Mouse (Mus musculus): Measurements from ENCODE around the gene Itga9. TPM values are rescaled to one million over a fixed set of nuclear protein-coding genes. Genes with fewer than 3 reads are reported as not detected.

The Itga9 gene
- polyA plus RNA-seq, 1 experiment from 2014 or later = 6.3 TPM

- Histone ChIP-seq H3K27me3 (ENCODE audit: control insufficient read depth, insufficient read depth, low read length) (no peaks in the 10 kb centered on the region), H3K36me3 (ENCODE audit: control insufficient read depth, insufficient read depth, low read length) (no peaks in the 10 kb centered on the region), H3K27ac (ENCODE audit: low read depth, low read length) (no peak overlapping the region), H3K4me1 (replicated peaks; ENCODE audit: control insufficient read depth, insufficient read depth, low read length) (no peaks in the 10 kb centered on the region), H3K9me3 (ENCODE audit: control insufficient read depth, low read length) (no peaks in the 10 kb centered on the region), H3K4me3 (ENCODE audit: low read depth, low read length) (no peak overlapping the region), H3K4me2 (ENCODE audit: low read depth, low read length, severe bottlenecking) (no peak overlapping the region), H3K9ac (ENCODE audit: low read length) (no peak overlapping the region)
- no peak for DNase-seq (ENCODE audit: low spot score)
- WGBS = 92% methylated on average over 10 of the region's 10 CpGs
- ATAC-seq (replicated peaks; ENCODE audit: low FRiP score) = no peak
Measured at GRCm38 (mm10) chr9:118662476-118662875, 56.0 kb downstream of the Itga9 start.

DNA sequence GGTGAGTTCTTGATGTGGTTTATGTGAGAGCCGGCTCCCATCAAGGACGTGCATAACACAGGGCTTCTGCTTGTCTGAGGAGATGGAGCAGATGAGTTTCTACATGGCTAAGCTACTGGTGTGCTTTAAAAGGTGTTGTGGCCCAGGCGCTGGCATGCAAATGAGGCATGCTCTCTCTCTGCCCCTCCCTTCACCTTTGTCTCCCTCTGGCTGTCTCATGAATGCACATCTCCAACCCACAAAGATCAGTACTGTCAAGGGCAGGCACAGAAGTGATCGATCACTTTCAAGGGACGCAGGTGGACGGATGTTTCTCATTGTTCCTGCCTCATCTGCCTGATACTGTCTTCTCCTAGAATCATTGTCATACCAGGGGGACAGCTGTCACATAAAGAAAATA, 57.4 kb downstream of the Itga9 start:
- DNase-seq (ENCODE audit: low spot score) = no peak
- Histone ChIP-seq H3K27ac (ENCODE audit: low read depth, low read length) (no peak overlapping the region), H3K4me3 (ENCODE audit: low read depth, low read length) (no peak overlapping the region), H3K9me3 (ENCODE audit: control insufficient read depth, low read length) (no peaks in the 10 kb centered on the region), H3K4me1 (replicated peaks; ENCODE audit: control insufficient read depth, insufficient read depth, low read length) (no peaks in the 10 kb centered on the region), H3K9ac (ENCODE audit: low read length) (no peak overlapping the region), H3K4me2 (ENCODE audit: low read depth, low read length, severe bottlenecking) (no peak overlapping the region), H3K36me3 (ENCODE audit: control insufficient read depth, insufficient read depth, low read length) (no peaks in the 10 kb centered on the region), H3K27me3 (ENCODE audit: control insufficient read depth, insufficient read depth, low read length) (no peaks in the 10 kb centered on the region)
- no peak for ATAC-seq (replicated peaks; ENCODE audit: low FRiP score)
- WGBS = 76% methylated on average over 6 of the region's 6 CpGs

DNA sequence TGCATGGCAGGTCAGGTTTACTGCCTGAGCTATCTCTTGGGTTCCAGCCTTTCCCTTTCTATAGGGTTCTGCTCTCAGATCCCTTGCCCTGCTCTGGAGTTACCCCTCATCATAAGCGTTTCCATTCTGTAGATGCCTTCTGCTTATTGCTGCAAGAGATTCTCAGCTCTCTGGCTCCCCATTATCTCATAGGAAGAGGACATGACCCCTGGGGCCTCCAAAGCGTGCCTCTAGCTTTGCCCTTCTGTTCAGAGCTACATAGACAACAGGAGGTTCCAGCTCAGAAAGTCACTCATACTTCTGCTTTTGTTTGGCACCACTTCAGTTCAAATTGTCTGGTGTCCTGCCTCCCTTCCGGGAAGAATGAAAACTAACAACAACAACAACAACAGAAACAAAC, 59.6 kb downstream of the Itga9 start:
- H3K9ac ChIP-seq (ENCODE audit: low read length) = no peak overlapping the region
- H3K4me1 ChIP-seq (replicated peaks; ENCODE audit: control insufficient read depth, insufficient read depth, low read length) = no peaks in the 10 kb centered on the region
- no peaks in the 10 kb centered on the region for H3K9me3 ChIP-seq (ENCODE audit: control insufficient read depth, low read length)
- DNase-seq (ENCODE audit: low spot score) (no peak), ATAC-seq (replicated peaks; ENCODE audit: low FRiP score) (no peak)
- H3K27me3 ChIP-seq (ENCODE audit: control insufficient read depth, insufficient read depth, low read length) = no peaks in the 10 kb centered on the region
- no peak overlapping the region for H3K27ac ChIP-seq (ENCODE audit: low read depth, low read length)
- no peak overlapping the region for H3K4me3 ChIP-seq (ENCODE audit: low read depth, low read length)
- 74% methylated on average over 3 of the region's 3 CpGs for WGBS
- no peak overlapping the region for H3K4me2 ChIP-seq (ENCODE audit: low read depth, low read length, severe bottlenecking)
- no peaks in the 10 kb centered on the region for H3K36me3 ChIP-seq (ENCODE audit: control insufficient read depth, insufficient read depth, low read length)

GRCm38 (mm10) chr9:118669696-118670095, 63.2 kb downstream of the Itga9 start:
- no peaks in the 10 kb centered on the region for H3K4me1 ChIP-seq (replicated peaks; ENCODE audit: control insufficient read depth, insufficient read depth, low read length)
- H3K4me3 ChIP-seq (ENCODE audit: low read depth, low read length) = no peak overlapping the region
- no peaks in the 10 kb centered on the region for H3K36me3 ChIP-seq (ENCODE audit: control insufficient read depth, insufficient read depth, low read length)
- no peaks in the 10 kb centered on the region for H3K27me3 ChIP-seq (ENCODE audit: control insufficient read depth, insufficient read depth, low read length)
- H3K9ac ChIP-seq (ENCODE audit: low read length) = no peak overlapping the region
- no peak for ATAC-seq (replicated peaks; ENCODE audit: low FRiP score)
- H3K4me2 ChIP-seq (ENCODE audit: low read depth, low read length, severe bottlenecking) = no peak overlapping the region
- H3K27ac ChIP-seq (ENCODE audit: low read depth, low read length) = no peak overlapping the region
- DNase-seq (ENCODE audit: low spot score) = no peak
- H3K9me3 ChIP-seq (ENCODE audit: control insufficient read depth, low read length) = no peaks in the 10 kb centered on the region
- WGBS = 73% methylated on average over 3 of the region's 3 CpGs

GRCm38 (mm10) chr9:118674277-118674676, 67.8 kb downstream of the Itga9 start:
- ATAC-seq (replicated peaks; ENCODE audit: low FRiP score) (no peak), DNase-seq (ENCODE audit: low spot score) (no peak)
- Histone ChIP-seq H3K4me1 (replicated peaks; ENCODE audit: control insufficient read depth, insufficient read depth, low read length) (peaks cover 7% of the 10 kb centered on the region; the same call in 1 of the 2 replicates), H3K9ac (ENCODE audit: low read length) (no peak overlapping the region), H3K27me3 (ENCODE audit: control insufficient read depth, insufficient read depth, low read length) (no peaks in the 10 kb centered on the region), H3K9me3 (ENCODE audit: control insufficient read depth, low read length) (no peaks in the 10 kb centered on the region), H3K27ac (ENCODE audit: low read depth, low read length) (no peak overlapping the region), H3K36me3 (ENCODE audit: control insufficient read depth, insufficient read depth, low read length) (no peaks in the 10 kb centered on the region), H3K4me3 (ENCODE audit: low read depth, low read length) (no peak overlapping the region), H3K4me2 (ENCODE audit: low read depth, low read length, severe bottlenecking) (no peak overlapping the region)
- WGBS = 89% methylated on average over 12 of the region's 12 CpGs

DNA sequence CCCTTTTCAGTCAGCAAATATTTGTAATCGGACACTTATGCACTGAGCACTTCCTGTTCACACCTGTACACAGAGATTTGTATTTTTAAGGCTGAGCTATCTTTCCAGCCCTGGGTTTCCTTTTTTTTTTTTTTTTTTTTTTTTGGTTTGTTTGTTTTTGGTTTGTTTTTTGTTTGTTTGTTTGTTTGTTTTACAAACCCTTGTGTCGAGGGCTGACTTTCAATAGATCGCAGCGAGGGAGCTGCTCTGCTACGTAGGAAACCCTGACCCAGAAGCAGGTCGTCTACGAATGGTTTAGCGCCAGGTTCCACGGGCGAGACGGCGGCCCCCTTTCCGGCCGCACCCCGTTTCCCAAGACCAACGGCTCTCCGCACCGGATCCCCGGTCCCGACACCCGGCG, 68.3 kb downstream of the Itga9 start:
- no peak overlapping the region for H3K27ac ChIP-seq (ENCODE audit: low read depth, low read length)
- 93% methylated on average over 22 of the region's 22 CpGs for WGBS
- H3K4me3 ChIP-seq (ENCODE audit: low read depth, low read length) = no peak overlapping the region
- DNase-seq (ENCODE audit: low spot score) (no peak), ATAC-seq (replicated peaks; ENCODE audit: low FRiP score) (no peak)
- no peaks in the 10 kb centered on the region for H3K9me3 ChIP-seq (ENCODE audit: control insufficient read depth, low read length)
- H3K9ac ChIP-seq (ENCODE audit: low read length) = no peak overlapping the region
- peaks cover 7% of the 10 kb centered on the region; the same call in 1 of the 2 replicates for H3K4me1 ChIP-seq (replicated peaks; ENCODE audit: control insufficient read depth, insufficient read depth, low read length)
- H3K27me3 ChIP-seq (ENCODE audit: control insufficient read depth, insufficient read depth, low read length) = no peaks in the 10 kb centered on the region
- H3K4me2 ChIP-seq (ENCODE audit: low read depth, low read length, severe bottlenecking) = no peak overlapping the region
- H3K36me3 ChIP-seq (ENCODE audit: control insufficient read depth, insufficient read depth, low read length) = no peaks in the 10 kb centered on the region

DNA sequence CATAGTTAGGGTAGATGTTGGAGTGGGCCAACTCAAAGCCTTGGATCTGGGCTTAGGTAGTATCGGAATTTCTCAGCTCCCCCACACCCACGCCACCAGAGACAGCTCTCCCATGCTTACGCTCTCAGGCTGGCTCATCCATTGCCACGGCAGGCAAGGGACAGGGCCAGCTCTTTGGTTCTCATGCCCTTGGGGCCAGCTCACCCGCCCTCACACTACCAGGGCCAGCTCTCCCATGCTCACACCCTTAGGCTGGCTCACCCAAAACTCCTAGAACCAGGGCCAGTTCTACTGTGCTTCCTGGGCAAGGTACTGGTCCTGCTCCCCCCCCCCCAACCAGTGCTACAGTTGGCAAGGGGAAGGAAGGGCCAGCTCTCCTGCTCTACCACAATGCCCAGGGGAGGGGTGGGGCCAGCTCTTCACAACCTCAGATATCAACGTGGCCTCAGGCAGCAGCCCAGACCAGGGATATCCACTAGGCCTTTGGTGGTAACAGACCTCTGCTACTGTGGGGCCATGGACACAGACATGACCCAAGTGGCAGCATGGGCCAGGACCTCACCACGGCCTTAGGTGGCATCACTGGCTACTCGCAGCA, 69.2 kb downstream of the Itga9 start:
- H3K27ac ChIP-seq (ENCODE audit: low read depth, low read length) = no peak overlapping the region
- no peak overlapping the region for H3K4me3 ChIP-seq (ENCODE audit: low read depth, low read length)
- WGBS = 93% methylated on average over 8 of the region's 8 CpGs
- H3K27me3 ChIP-seq (ENCODE audit: control insufficient read depth, insufficient read depth, low read length) = no peaks in the 10 kb centered on the region
- no peak overlapping the region for H3K4me2 ChIP-seq (ENCODE audit: low read depth, low read length, severe bottlenecking)
- no peaks in the 10 kb centered on the region for H3K36me3 ChIP-seq (ENCODE audit: control insufficient read depth, insufficient read depth, low read length)
- H3K4me1 ChIP-seq (replicated peaks; ENCODE audit: control insufficient read depth, insufficient read depth, low read length) = peaks cover 7% of the 10 kb centered on the region; the same call in 1 of the 2 replicates
- no peaks in the 10 kb centered on the region for H3K9me3 ChIP-seq (ENCODE audit: control insufficient read depth, low read length)
- no peak overlapping the region for H3K9ac ChIP-seq (ENCODE audit: low read length)
- ATAC-seq (replicated peaks; ENCODE audit: low FRiP score) (no peak), DNase-seq (ENCODE audit: low spot score) (no peak)

GRCm38 (mm10) chr9:118676692-118677091, 70.2 kb downstream of the Itga9 start:
- DNase-seq (ENCODE audit: low spot score) = no peak
- Histone ChIP-seq H3K27ac (ENCODE audit: low read depth, low read length) (no peak overlapping the region), H3K4me1 (replicated peaks; ENCODE audit: control insufficient read depth, insufficient read depth, low read length) (peaks cover 7% of the 10 kb centered on the region; the same call in 1 of the 2 replicates), H3K4me3 (ENCODE audit: low read depth, low read length) (no peak overlapping the region), H3K9ac (ENCODE audit: low read length) (no peak overlapping the region), H3K4me2 (ENCODE audit: low read depth, low read length, severe bottlenecking) (no peak overlapping the region), H3K36me3 (ENCODE audit: control insufficient read depth, insufficient read depth, low read length) (no peaks in the 10 kb centered on the region), H3K9me3 (ENCODE audit: control insufficient read depth, low read length) (no peaks in the 10 kb centered on the region), H3K27me3 (ENCODE audit: control insufficient read depth, insufficient read depth, low read length) (no peaks in the 10 kb centered on the region)
- no peak for ATAC-seq (replicated peaks; ENCODE audit: low FRiP score)
- WGBS = 82% methylated on average over 8 of the region's 8 CpGs

DNA sequence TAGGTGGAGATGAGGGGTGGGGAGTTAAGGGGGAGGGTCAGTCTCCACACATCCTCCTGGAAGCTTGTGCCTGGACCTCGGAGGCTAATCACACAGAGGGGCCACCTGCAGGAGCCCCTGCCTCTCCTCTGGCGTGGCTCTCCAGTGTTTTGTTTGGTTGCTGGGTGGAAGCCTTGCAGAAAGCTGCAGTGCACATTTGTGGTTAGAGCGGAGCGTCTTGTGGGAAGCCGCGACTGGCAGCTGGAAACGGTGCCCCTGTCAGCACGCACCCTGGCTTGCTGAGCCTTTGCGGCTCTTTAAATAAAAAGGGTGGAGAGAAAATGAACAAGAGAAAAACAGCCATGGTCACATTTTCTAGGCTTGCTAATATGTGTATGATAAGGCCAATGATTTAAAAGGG, 70.9 kb downstream of the Itga9 start:
- Histone ChIP-seq H3K4me3 (ENCODE audit: low read depth, low read length) (no peak overlapping the region), H3K9me3 (ENCODE audit: control insufficient read depth, low read length) (no peaks in the 10 kb centered on the region), H3K4me1 (replicated peaks; ENCODE audit: control insufficient read depth, insufficient read depth, low read length) (peaks cover 7% of the 10 kb centered on the region; the same call in 1 of the 2 replicates), H3K27ac (ENCODE audit: low read depth, low read length) (no peak overlapping the region), H3K9ac (ENCODE audit: low read length) (no peak overlapping the region), H3K27me3 (ENCODE audit: control insufficient read depth, insufficient read depth, low read length) (no peaks in the 10 kb centered on the region), H3K4me2 (ENCODE audit: low read depth, low read length, severe bottlenecking) (no peak overlapping the region), H3K36me3 (ENCODE audit: control insufficient read depth, insufficient read depth, low read length) (no peaks in the 10 kb centered on the region)
- 57% methylated on average over 9 of the region's 9 CpGs for WGBS
- ATAC-seq (replicated peaks; ENCODE audit: low FRiP score) (no peak), DNase-seq (ENCODE audit: low spot score) (no peak)

Measured in forebrain, embryonic 11.5 days (tissue).